Mouse (Mus musculus): Measurements from ENCODE around the gene 1190007I07Rik.

- TF ChIP-seq CTCF (conservative IDR thresholded peaks at IDR 0.05 in 1 of 2, IDR thresholded peaks at IDR 0.05 in 1 of 2; ENCODE audit: low read depth in 2 of 2, low read length in 2 of 2) (no peak), POLR2A (IDR thresholded peaks at IDR 0.05; ENCODE audit: low read depth, low read length) (no peak), E2F4 (IDR thresholded peaks at IDR 0.05; ENCODE audit: insufficient replicate concordance, low read depth, low read length) (no peak), NELFE (IDR thresholded peaks at IDR 0.05; ENCODE audit: low read depth, low read length) (no peak)
Measured at GRCm38 (mm10) chr10:82652625-82653024, 29.6 kb upstream of the 1190007I07Rik start.

Data from CH12.LX (cell line).